ENCODE assay signal across 8 mouse cellular contexts in the genomic region with DNA sequence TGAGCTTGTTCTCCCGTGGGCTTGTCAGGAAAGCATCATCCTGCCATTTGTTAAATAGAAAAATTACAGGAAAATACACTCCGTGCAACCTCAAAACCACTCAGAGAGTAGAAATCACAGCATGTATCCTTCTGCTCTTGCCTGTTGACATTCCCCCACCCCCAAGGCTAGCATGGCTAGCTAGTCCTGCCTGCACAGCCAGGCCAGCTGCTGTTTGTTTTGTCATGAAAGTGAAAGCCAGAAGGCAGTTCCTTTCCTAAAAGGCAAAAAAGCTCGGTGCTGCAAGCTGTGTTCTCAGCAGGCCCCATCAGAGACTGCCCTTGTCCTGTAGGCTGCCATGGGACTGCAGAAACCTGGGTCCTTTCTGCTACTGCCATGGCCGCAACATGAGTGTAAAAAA.
A peak's percentile ranks its signal among the peaks of the same experiment; 100 is the strongest.
DNase-seq lines count a peak whose midpoint lies in the region; ATAC-seq lines count a peak whose summit lies in the region.

No protein-coding gene starts in this region.

- no peaks in the 10 kb centered on the region for H3K27me3 ChIP-seq in liver, embryonic 11.5 days (replicated peaks; ENCODE audit: control insufficient read depth, insufficient read depth, low read length)
- H3K27me3 ChIP-seq in stomach, embryonic 14.5 days (ENCODE audit: control insufficient read depth, insufficient read depth, low read length), result no peaks in the 10 kb centered on the region

- 0 out of 2 replicates have a peak overlapping the region, but pooled peaks have one; percentile 2 for H3K27ac ChIP-seq in liver, embryonic 11.5 days (ENCODE audit: low read depth, low read length)
- H3K27ac ChIP-seq in stomach, embryonic 14.5 days (ENCODE audit: low read length), result peak overlapping the region; percentile 36; the same call in 1 of the 2 replicates

- H3K9me3 ChIP-seq in liver, embryonic 11.5 days (ENCODE audit: control insufficient read depth, low read length), result no peaks in the 10 kb centered on the region
- H3K9me3 ChIP-seq in stomach, embryonic 14.5 days (ENCODE audit: control insufficient read depth, low read depth, low read length), result no peaks in the 10 kb centered on the region

- H3K36me3 ChIP-seq in liver, embryonic 11.5 days (ENCODE audit: control insufficient read depth, insufficient read depth, low read length), result no peaks in the 10 kb centered on the region
- no peaks in the 10 kb centered on the region for H3K36me3 ChIP-seq in stomach, embryonic 14.5 days (ENCODE audit: control insufficient read depth, insufficient read depth, low read length)

- peak; percentile 12 to 27 for DNase-seq in cerebellum, postnatal 25 days
- DNase-seq in cerebellum, adult 8-10 months, result no peak
- peak; percentile 18 for DNase-seq in retina, postnatal 1 day
- DNase-seq in retina, embryonic 14.5 days (ENCODE audit: low spot score), result no peak
- DNase-seq in liver, embryonic 11.5 days (ENCODE audit: low spot score), result no peak
- no peak for DNase-seq in thymus, postnatal 14 days
- no peak for DNase-seq in kidney, adult 9 months

- 54% methylated on average over 4 of the region's 4 CpGs for WGBS in liver, embryonic 11.5 days
- 21% methylated on average over 4 of the region's 4 CpGs for WGBS in stomach, embryonic 14.5 days

- H3K4me3 ChIP-seq in liver, embryonic 11.5 days (ENCODE audit: low read depth, low read length), result no peak overlapping the region
- no peak overlapping the region for H3K4me3 ChIP-seq in stomach, embryonic 14.5 days (ENCODE audit: low read depth, low read length)

- no peak overlapping the region for H3K9ac ChIP-seq in liver, embryonic 11.5 days (ENCODE audit: low read depth, low read length)
- no peak overlapping the region for H3K9ac ChIP-seq in stomach, embryonic 14.5 days (replicated peaks; ENCODE audit: low read depth, low read length)

- H3K4me2 ChIP-seq in liver, embryonic 11.5 days, result no peak overlapping the region
- H3K4me2 ChIP-seq in stomach, embryonic 14.5 days (replicated peaks; ENCODE audit: low read depth, low read length), result no peak overlapping the region

- no peak for ATAC-seq in liver, embryonic 11.5 days (replicated peaks; ENCODE audit: low FRiP score)
- no peak for ATAC-seq in stomach, embryonic 14.5 days (ENCODE audit: insufficient number of reproducible peaks, insufficient read depth, low FRiP score, low read depth)

- H3K4me1 ChIP-seq in liver, embryonic 11.5 days (replicated peaks; ENCODE audit: control insufficient read depth, insufficient read depth, low read length), result no peaks in the 10 kb centered on the region
- peaks cover 7% of the 10 kb centered on the region; the same call in 1 of the 2 replicates for H3K4me1 ChIP-seq in stomach, embryonic 14.5 days (ENCODE audit: control insufficient read depth, insufficient read depth, low read length)

Comparison
In these comparisons a context has a peak if more than half of its experiments do, and no peak if none do; other contexts are left out.
1. DNase-seq: peak in cerebellum, postnatal 25 days (2 of 2) and retina, postnatal 1 day (single experiment); none in cerebellum, adult 8-10 months (single experiment), retina, embryonic 14.5 days (single experiment), liver, embryonic 11.5 days (single experiment), thymus, postnatal 14 days (single experiment) and kidney, adult 9 months (single experiment).